Mouse (Mus musculus) frontal cortex, adult (tissue): ENCODE results near the gene Glod5.

Experiments
- ATAC-seq: cut with Nextera tagmentation; 2 replicates; pipeline ENCODE4 v1.9.2; 2017; ENCODE audit warnings: mild to moderate bottlenecking, moderate library complexity, mixed read lengths; ENCODE audit not compliant: low TSS enrichment

The Glod5 gene

DNA sequence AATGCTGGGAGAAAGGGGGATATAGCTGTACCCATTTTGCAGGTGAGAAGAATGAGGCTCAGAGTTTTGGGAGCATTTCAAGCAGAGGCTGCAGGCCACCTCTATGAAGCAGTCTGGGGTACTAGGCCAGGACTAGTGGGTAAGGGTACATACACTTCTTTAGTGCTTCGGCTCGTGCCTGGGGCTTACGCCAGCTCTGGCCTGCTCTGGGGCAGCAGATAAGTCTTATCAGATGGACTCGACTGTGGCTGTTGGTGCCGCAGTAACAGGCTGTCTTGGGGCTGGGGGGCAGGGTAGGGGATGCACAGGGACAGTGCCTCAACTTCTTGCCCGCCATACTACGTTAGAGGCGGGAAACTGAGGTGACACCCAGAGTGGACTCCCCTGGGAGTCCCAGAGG, 50.1 kb downstream of the Glod5 start:
- ATAC-seq = no peak

DNA sequence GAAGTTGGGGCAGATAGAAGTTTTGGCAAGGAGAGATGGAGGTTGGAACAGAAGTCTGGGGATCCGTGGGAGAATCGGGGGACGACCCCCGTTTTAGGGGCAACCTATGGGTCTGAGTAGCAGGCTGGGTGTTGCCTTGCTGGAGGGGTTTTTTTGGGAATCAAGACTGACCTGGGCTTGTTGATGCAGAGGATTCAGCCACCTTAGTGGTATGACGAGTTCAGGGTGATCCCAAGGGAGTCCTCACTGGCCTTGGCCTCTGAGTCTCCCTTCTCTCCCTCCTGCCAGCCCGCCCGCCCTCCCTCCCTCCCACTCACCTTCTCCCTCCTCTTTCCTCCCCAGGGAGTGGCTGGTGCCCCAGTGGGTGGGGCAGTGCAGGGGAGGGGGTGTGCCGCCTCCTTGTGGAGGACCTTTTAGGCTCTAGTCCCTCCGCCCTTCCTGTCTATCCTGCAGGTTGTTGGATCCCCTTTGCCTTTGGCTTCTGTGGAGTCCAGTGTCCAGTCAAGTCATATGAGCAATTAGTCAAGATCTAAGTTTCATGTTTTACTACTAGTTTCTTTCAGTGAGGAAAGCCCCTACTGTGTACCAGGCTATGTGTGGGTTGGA, 50.6 kb downstream of the Glod5 start:
- no peak for ATAC-seq

DNA sequence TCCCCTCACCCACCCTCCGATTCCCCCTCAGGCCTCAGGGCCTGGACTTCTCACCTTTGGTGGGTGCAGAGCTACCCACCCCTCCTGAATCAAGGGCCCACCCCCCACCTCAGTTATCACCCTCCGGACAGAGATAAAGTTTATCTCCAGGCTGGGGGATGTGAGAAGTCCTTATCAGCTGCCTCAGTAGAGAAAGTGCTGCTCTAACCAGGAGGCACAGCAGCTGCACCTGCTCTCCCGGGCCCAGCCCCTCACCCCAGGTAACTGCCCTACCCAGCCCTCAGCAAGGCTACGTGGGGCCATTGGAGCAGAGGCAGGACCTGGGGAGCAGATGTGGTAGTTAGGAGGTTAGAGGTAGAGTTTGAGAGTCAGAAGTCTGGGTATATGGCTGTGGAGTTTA, 52.1 kb downstream of the Glod5 start:
- ATAC-seq = no peak

DNA sequence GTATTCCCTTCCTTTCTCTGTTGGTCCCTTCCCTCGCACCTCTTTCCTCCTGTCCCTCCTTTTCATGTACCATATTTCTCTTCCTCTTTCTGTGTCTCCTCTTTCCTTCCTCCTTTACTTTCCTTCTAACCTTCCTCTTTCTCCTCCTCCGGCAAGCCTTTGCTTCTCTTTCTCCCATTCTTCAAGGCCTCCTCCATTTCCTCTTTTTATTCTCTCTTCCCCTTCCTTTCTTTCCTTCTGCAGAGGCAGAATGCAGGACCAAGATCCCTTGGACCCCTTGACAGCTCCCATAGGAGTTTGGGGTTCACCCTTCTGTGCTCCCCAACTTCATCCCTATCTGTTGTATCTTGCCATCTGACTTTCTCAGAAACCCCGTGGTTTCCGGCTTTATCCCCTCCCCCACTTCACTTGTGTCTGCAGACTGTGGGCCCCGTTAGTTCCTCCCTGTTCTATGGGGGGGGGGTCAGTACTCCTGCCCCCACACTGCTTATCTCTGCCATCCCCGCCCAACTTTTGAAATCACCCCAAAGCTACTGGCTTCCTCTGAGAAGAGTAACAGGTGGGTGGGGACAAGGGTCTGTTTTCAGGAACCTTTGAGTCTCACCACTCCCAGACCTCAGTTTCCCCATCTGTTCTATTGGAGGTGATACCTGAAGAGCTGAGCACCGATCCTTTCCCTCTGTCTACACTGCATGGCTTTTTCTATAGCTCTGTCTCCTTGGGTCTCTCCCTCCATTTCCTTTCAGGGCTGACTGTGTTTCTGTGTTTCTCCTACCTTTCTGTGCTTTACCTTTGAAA, 54.3 kb downstream of the Glod5 start:
- no peak for ATAC-seq

DNA sequence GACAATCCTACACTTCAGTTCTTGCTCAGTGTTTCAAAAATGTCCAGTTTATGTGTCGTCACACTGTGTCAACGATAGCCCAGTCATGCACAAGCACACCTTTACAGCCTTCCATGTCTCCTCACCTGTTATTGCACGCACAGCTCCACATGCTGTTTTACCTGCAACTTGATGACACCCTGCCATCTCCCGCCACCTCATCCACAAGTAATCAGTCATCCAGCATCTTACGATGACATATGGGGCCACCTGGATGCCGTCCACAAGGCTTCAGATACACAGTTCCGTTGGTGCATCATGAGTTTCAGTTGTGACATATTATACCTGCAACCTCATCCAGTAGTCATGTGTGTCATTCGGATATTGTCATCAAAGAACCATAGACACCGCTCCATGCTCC, 59.4 kb downstream of the Glod5 start:
- ATAC-seq = no peak
